Mouse (Mus musculus) heart, postnatal 0 days (tissue): ENCODE results near the gene Fgf4. TPM values are rescaled to one million over a fixed set of nuclear protein-coding genes. Genes with fewer than 3 reads are reported as not detected.
"Not testable (repeated sequence)": the region's sequence is repeated elsewhere in the genome, so short reads cannot be mapped to it uniquely, and the experiment has no call there.

Source experiments
- ATAC-seq: fragments of 200-750 bp; cut with Nextera tagmentation; 2 replicates; pipeline ENCODE4 v1.8.0; 2017; ENCODE audit warnings: low read depth, moderate number of reproducible peaks, moderate library complexity; ENCODE audit not compliant: insufficient read depth
- DNase-seq: peaks from one replicate; pipeline ENCODE4 v3.0.0-alpha.2; 2016; ENCODE audit warnings: low spot score
- H3K27ac ChIP-seq: fragments of 300-500 bp; sonication (generic); 2 replicates; pipeline ENCODE4 v1.5.1; 2014; ENCODE audit warnings: low read depth, mild to moderate bottlenecking
- H3K27me3 ChIP-seq: fragments of 300-500 bp; sonication (generic); 2 replicates; pipeline ENCODE4 v1.6.1; 2014; ENCODE audit warnings: low read length, mixed read lengths; ENCODE audit not compliant: control insufficient read depth, insufficient read depth
- H3K36me3 ChIP-seq: fragments of 300-500 bp; sonication (generic); replicated peaks from 2 replicates; pipeline ENCODE4 v1.6.1; 2014; ENCODE audit warnings: low read length, mixed read lengths; ENCODE audit not compliant: control insufficient read depth, insufficient read depth
- H3K4me1 ChIP-seq: fragments of 300-500 bp; sonication (generic); 2 replicates; pipeline ENCODE4 v1.6.1; 2014; ENCODE audit warnings: antibody characterized with exemption; ENCODE audit not compliant: control insufficient read depth, insufficient read depth
- H3K4me2 ChIP-seq: fragments of 300-500 bp; sonication (generic); 2 replicates; pipeline ENCODE4 v1.6.1; 2014; ENCODE audit warnings: low read depth, mild to moderate bottlenecking, low read length, moderate library complexity
- H3K4me3 ChIP-seq: fragments of 300-500 bp; sonication (generic); 2 replicates; pipeline ENCODE4 v1.5.1; 2014; ENCODE audit warnings: low read depth, low read length
- H3K9ac ChIP-seq: fragments of 300-500 bp; sonication (generic); replicated peaks from 2 replicates; pipeline ENCODE4 v1.6.1; 2014; ENCODE audit warnings: low read depth, low read length, mixed read lengths
- H3K9me3 ChIP-seq: fragments of 300-500 bp; sonication (generic); replicated peaks from 2 replicates; pipeline ENCODE4 v1.6.1; 2016; ENCODE audit warnings: low read length; ENCODE audit not compliant: control insufficient read depth
- CTCF ChIP-seq: IDR thresholded peaks from 2 replicates; pipeline ENCODE4 v1.5.1; 2016; ENCODE audit warnings: antibody characterized with exemption, control low read depth, low read depth
- EP300 ChIP-seq: IDR thresholded peaks from 2 replicates; pipeline ENCODE4 v1.6.1; 2016; ENCODE audit warnings: antibody characterized with exemption, low read depth
- WGBS: fragments of 180-500 bp; shearing (Covaris S2); extraction: QIAGEN DNeasy Blood & Tissue Kit; methylation state at CpG from one replicate; pipeline ENCODE4 v1.1.7; 2014; 5-methylcytosine and 5-hydroxymethylcytosine counted together
- polyA plus RNA-seq: library from polyadenylated mRNA; unstranded; fragments of >200 nt; fragmentation: Nextera tagmentation; extraction: Ambion mirVana; gene quantifications from 2 replicates; pipeline ENCODE4 v1.2.1, GENCODE M21; 2015
- total RNA-seq: library from RNA; depleted of rRNA; stranded (reverse); fragments of >200 nt; gene quantifications from 2 replicates; pipeline ENCODE4 v1.2.3, GENCODE M21; 2014; ENCODE audit warnings: low replicate concordance

The Fgf4 gene
- total and polyA plus RNA-seq, 2 experiments from 2014 or later, result not detected

GRCm38 (mm10) chr7:144887672-144888071 lies 40.5 kb downstream of the Fgf4 start:
- 73% methylated on average over 2 of the region's 2 CpGs for WGBS
- ATAC-seq (no peak), DNase-seq (no peak)
- Histone ChIP-seq H3K4me1 (no peaks in the 10 kb centered on the region), H3K4me2 (no peak overlapping the region), H3K27me3 (peaks cover 14% of the 10 kb centered on the region; the same call in 1 of the 2 replicates), H3K9me3 (no peaks in the 10 kb centered on the region), H3K9ac (no peak overlapping the region), H3K4me3 (no peak overlapping the region), H3K36me3 (no peaks in the 10 kb centered on the region), H3K27ac (no peak overlapping the region)
- TF ChIP-seq CTCF (no peak), EP300 (no peak)

GRCm38 (mm10) chr7:144888564-144889299 lies 41.6 kb downstream of the Fgf4 start:
- H3K36me3 ChIP-seq, result no peaks in the 10 kb centered on the region
- no peak overlapping the region for H3K4me3 ChIP-seq
- no peak for ATAC-seq
- H3K9ac ChIP-seq, result no peak overlapping the region
- H3K9me3 ChIP-seq, result no peaks in the 10 kb centered on the region
- TF ChIP-seq CTCF (no peak), EP300 (no peak)
- no peak overlapping the region for H3K27ac ChIP-seq
- peaks cover 18% of the 10 kb centered on the region; the same call in 1 of the 2 replicates for H3K27me3 ChIP-seq
- H3K4me1 ChIP-seq, result no peaks in the 10 kb centered on the region
- no peak overlapping the region for H3K4me2 ChIP-seq
- DNase-seq, result no peak
- WGBS, result 10% methylated on average over 18 of the region's 18 CpGs

GRCm38 (mm10) chr7:144890661-144891060 lies 43.5 kb downstream of the Fgf4 start:
- H3K27me3 ChIP-seq, result peaks cover 31% of the 10 kb centered on the region
- WGBS, result 90% methylated on average over 1 of the region's 1 CpGs
- H3K4me2 ChIP-seq, H3K27ac ChIP-seq, H3K9me3 ChIP-seq, ATAC-seq, H3K4me1 ChIP-seq, H3K36me3 ChIP-seq, DNase-seq, H3K9ac ChIP-seq, H3K4me3 ChIP-seq: not testable (repeated sequence)

GRCm38 (mm10) chr7:144891863-144892262 lies 44.7 kb downstream of the Fgf4 start:
- H3K9me3 ChIP-seq, result no peaks in the 10 kb centered on the region
- H3K27me3 ChIP-seq, result peaks cover 43% of the 10 kb centered on the region
- H3K4me3 ChIP-seq, result no peak overlapping the region
- no peak overlapping the region for H3K27ac ChIP-seq
- DNase-seq (no peak), ATAC-seq (no peak)
- no peak overlapping the region for H3K4me2 ChIP-seq
- peaks cover 10% of the 10 kb centered on the region for H3K4me1 ChIP-seq
- no peaks in the 10 kb centered on the region for H3K36me3 ChIP-seq
- WGBS, result 80% methylated on average over 2 of the region's 2 CpGs
- H3K9ac ChIP-seq, result no peak overlapping the region
- no peak for TF ChIP-seq CTCF
- TF ChIP-seq EP300, result no peak

GRCm38 (mm10) chr7:144892322-144892721 lies 45.2 kb downstream of the Fgf4 start:
- Histone ChIP-seq H3K36me3 (no peaks in the 10 kb centered on the region), H3K4me2 (no peak overlapping the region), H3K9ac (no peak overlapping the region), H3K4me1 (peaks cover 10% of the 10 kb centered on the region), H3K9me3 (no peaks in the 10 kb centered on the region), H3K27me3 (peaks cover 48% of the 10 kb centered on the region), H3K27ac (no peak overlapping the region), H3K4me3 (no peak overlapping the region)
- TF ChIP-seq CTCF (no peak), EP300 (no peak)
- ATAC-seq (no peak), DNase-seq (no peak)
- WGBS, result 47% methylated on average over 6 of the region's 6 CpGs

- H3K4me2 ChIP-seq, result no peak overlapping the region
- H3K36me3 ChIP-seq, result no peaks in the 10 kb centered on the region
- ATAC-seq (no peak), DNase-seq (no peak)
- no peak overlapping the region for H3K27ac ChIP-seq
- TF ChIP-seq CTCF, result peak; percentile 47
- no peak for TF ChIP-seq EP300
- 7% methylated on average over 5 of the region's 5 CpGs for WGBS
- H3K9ac ChIP-seq, result no peak overlapping the region
- no peaks in the 10 kb centered on the region for H3K9me3 ChIP-seq
- H3K4me1 ChIP-seq, result peaks cover 10% of the 10 kb centered on the region
- H3K4me3 ChIP-seq, result no peak overlapping the region
- peaks cover 55% of the 10 kb centered on the region for H3K27me3 ChIP-seq
Observed at GRCm38 (mm10) chr7:144894191-144894590, 47.0 kb downstream of the Fgf4 start.
